Mouse (Mus musculus): Measurements from ENCODE around the gene Dusp16.

Dusp16 gene

DNA sequence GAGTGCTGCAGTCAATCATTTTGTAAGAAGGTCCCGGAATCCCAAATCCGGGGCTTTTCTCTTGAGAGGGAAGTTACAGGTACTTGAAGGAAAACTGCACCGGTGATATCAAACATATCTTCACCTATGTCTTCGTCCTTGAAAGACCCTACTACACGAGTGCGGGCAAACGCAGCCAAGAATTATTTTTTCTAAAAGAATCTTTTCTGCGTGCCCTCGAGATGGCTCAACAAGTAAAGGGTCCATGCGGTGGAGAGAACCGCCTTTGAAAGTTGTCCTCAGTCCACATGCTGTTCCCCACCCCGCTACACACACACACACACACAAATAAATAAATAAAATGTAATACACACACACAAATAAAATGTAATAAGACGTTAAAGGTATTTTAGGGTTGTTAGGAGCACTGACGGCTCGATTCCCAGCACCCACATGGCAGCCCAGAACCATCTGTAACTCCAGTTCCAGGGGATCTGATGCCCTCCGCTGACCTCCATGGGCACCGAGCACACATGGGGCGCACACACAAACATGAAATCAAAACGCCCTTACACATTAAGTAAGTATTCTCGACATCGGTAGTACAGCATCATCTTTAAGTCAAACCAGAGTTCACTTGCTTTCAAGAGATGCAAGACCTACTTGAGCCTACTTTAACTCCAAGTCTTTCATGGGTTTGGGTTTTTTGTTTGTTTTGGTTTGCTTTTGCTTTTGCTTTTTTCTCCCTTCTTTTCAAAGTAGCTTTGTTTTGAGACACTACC, 801 bp upstream of the Dusp16 start:
- no peak for DNase-seq (ENCODE audit: low read depth, low spot score)

DNA sequence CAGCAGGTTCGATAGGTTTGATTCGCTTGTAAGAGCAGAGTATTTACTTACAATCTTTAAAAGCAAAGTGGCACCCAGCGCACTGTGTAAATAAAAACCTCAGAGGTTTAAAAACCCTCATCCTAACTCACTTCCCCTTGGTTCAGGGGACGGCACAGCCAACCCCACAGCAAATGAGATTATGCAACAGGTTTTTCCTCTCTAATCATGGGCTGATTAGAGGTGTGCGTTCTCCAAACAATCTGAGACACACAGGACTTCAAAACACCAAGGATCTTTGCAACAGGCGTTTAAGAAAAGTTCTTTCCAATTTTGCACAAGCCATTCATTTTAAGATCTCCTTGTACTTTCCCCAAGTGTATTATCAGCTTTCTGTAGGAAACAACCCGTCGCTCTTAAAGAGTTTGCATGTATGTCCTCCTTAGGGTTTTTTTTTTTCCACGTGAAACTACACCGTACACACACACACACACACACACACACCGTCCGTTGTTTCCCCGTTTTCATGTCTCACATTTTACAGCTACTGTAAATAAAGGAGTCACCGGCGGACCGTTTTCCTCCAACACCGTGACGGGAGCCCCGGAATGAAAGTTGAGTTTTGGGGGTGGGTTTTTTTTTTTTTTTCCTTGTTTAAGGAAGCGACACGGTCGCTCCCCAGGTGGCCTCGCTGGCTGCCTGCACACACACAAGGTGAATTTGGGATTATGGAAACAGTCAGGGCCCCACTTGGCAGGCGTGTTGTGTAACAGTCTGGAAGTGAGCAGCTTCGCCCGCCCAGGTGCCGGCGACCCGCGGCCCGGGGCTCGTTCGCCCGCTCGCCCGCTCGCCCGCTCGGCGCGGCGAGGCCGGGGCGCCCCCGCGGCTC, 940 bp downstream of the Dusp16 start:
- DNase-seq (ENCODE audit: low read depth, low spot score) = no peak

- DNase-seq (ENCODE audit: low read depth, low spot score) = no peak
These were observed 3.3 kb downstream of the Dusp16 start for GRCm38 (mm10) chr6:134789100-134789499.

GRCm38 (mm10) chr6:134786426-134786825, 6.0 kb downstream of the Dusp16 start:
- DNase-seq (ENCODE audit: low read depth, low spot score) = no peak

- no peak for DNase-seq (ENCODE audit: low read depth, low spot score)
These were observed 9.5 kb downstream of the Dusp16 start for GRCm38 (mm10) chr6:134782900-134783299.

DNA sequence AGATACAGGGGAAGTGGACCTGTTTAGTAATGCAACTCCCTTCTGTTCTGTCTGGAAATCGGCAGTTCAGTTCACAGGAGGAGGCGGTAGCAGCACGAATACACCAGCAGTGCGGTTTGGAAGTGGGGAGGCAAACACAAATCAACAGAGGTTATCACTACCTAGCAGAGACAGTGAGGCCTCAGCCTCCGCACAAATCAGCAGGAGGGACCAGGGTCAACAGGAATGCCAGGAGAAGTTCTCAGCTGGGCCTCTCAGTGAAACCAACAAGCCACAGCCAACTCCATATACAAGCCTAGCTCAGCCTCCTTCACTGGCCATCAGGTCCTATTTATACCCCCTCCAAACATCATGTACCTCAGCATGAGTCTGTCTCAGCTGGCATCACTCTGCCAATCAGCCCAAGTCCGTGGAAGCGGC, 10.9 kb downstream of the Dusp16 start:
- no peak for DNase-seq (ENCODE audit: low read depth, low spot score)

DNA sequence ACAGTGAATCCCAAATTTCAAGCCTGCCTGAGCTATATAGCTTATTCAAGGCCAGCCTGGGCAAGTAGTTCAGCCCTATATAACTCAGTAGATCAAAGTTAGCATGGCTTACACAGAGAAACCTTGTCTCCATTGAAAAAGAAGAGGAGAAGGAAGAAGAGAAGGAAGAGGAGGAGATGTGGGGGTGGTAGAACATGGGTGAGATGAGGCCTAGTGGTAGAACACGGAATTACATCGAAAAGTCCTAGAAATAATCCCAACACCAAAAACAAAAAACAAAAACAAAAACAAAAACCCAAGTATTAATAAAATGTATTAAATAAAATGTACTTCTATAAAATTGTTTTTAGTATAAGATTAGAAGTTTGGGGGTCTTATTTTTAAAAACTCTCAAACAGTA, 12.4 kb downstream of the Dusp16 start:
- DNase-seq (ENCODE audit: low read depth, low spot score) = no peak

- no peak for DNase-seq (ENCODE audit: low read depth, low spot score)
These were observed 18.5 kb downstream of the Dusp16 start for GRCm38 (mm10) chr6:134773961-134774360.

DNA sequence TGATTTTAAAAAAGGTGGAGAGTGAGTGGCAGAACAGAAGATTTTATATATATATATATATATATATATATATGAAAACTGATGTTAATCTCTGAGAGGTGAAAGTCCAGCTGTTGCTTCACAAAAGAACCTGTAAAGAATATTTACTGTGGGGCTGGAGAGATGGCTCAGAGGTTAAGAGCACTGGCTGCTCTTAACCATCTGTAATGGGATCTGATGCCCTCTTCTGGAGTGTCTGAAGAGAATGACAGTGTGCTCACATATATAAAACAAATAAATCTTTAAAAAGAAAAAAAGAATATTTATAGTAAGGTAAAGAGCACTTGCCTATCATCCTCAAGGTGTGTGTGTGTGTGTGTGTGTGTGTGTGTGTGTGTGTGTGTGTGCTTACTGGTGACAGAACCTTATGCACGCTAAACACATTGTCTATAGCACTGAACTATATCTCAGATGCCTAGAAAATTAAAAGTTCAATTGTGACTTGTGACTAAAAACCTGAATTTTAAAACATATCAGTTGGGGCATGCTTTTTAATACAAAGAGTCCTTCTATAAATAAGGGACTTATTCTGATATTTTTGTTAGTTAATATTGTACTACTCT, 19.0 kb downstream of the Dusp16 start:
- no peak for DNase-seq (ENCODE audit: low read depth, low spot score)

- DNase-seq (ENCODE audit: low read depth, low spot score) = no peak
These were observed 22.1 kb downstream of the Dusp16 start for GRCm38 (mm10) chr6:134770339-134770738.

DNA sequence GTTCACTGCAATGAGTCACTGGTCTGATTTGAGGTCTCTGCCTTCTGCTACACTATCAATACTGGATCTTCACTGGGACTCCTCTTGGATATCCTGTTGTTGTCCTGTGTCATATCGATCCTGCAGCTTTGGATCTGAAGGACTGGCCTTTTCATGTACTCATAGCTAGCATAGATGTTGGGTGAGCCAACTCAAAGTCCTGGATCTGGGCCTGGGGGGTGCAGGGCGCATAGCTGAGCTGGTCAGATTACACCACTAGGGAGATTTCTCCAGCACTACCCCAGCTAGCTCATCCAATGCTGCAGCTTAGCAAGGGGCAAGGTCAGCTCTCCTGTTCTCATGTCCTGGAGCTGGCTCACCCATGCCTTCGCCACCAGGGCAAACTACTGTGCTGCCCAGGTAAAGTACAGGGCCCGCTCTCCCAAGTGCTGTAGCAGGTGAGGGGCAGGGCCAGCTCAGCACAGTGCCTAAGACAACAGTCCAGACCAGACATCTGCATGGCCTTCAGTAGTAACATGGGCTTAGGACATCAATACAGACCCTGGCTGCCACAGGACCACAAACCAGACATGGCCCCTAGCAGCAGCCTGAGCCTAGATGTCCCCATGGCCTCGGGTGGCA, 27.9 kb downstream of the Dusp16 start:
- no peak for DNase-seq (ENCODE audit: low read depth, low spot score)

GRCm38 (mm10) chr6:134763436-134763835, 29.0 kb downstream of the Dusp16 start:
- DNase-seq (ENCODE audit: low read depth, low spot score) = peak; percentile 13

- no peak for DNase-seq (ENCODE audit: low read depth, low spot score)
These were observed 30.6 kb downstream of the Dusp16 start for GRCm38 (mm10) chr6:134761808-134762207.

- DNase-seq (ENCODE audit: low read depth, low spot score) = peak; percentile 49
These were observed 31.4 kb downstream of the Dusp16 start for GRCm38 (mm10) chr6:134760926-134761544.

- DNase-seq (ENCODE audit: low read depth, low spot score) = no peak
These were observed 36.4 kb downstream of the Dusp16 start for GRCm38 (mm10) chr6:134756058-134756457.

- no peak for DNase-seq (ENCODE audit: low read depth, low spot score)
These were observed 38.6 kb downstream of the Dusp16 start for GRCm38 (mm10) chr6:134753858-134754257.

GRCm38 (mm10) chr6:134753412-134753811, 39.0 kb downstream of the Dusp16 start:
- DNase-seq (ENCODE audit: low read depth, low spot score) = no peak

- no peak for DNase-seq (ENCODE audit: low read depth, low spot score)
These were observed 40.4 kb downstream of the Dusp16 start for GRCm38 (mm10) chr6:134751883-134752647.

DNA sequence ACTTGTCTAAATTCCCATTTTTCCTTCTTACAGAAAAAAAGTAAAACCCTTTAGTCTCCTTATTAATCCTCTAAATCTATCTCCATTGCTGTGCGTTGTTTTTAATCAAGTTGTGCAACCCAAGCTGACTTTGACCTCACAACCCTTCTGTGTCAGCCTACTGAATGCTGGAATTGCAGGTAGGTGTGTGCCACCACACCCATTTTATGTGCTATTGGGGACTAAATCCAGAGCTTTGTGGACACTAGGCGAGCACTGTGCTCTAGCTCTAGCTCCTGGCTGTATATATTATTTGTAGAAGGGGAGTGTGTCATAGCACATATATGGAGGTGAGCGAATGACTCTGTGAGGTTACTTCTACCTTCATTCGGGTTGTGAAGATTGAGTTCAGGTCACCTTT, 41.3 kb downstream of the Dusp16 start:
- DNase-seq (ENCODE audit: low read depth, low spot score) = no peak

GRCm38 (mm10) chr6:134748126-134748525, 44.3 kb downstream of the Dusp16 start:
- DNase-seq (ENCODE audit: low read depth, low spot score) = no peak

DNA sequence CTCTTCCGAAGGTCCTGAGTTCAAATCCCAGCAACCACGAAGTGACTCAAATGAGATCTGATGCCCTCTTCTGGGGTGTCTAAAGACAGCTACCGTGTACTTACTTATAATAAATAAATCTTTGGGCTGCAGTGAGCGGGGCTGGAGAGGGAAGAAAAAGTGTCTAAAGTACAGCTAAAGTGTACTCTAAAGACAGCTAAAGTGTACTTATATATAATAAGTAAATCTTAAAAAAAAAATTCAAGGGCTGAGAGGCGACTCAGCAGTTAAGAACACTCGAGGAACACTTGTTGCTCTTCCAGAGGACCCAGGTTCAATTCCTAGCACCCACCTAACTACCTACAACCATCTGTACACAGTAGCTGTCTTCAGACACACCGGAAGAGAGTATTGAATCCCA, 46.5 kb downstream of the Dusp16 start:
- no peak for DNase-seq (ENCODE audit: low read depth, low spot score)
